Mouse (Mus musculus) gastrocnemius, postnatal 36 days (tissue): ENCODE measurements around the gene 5330417H12Rik. TPM values are rescaled to one million over a fixed set of nuclear protein-coding genes. Genes with fewer than 3 reads are reported as not detected.
A peak's percentile ranks its signal among the peaks of the same experiment; 100 is the strongest.

Experiments used
- DNase-seq, 2 experiments: peaks; one replicate each; pipeline ENCODE4 v3.0.0; 2022
- intact Hi-C: fragments of 180-260 bp; cut with DNase I; formaldehyde crosslinking; loops from one replicate; pipeline ENCODE4 v1.15.1; 2025
- long read RNA-seq, 2 experiments: library from polyadenylated mRNA; stranded (forward); transcript quantifications; one replicate each; pipeline ENCODE4 v2.0.0; 2021
- total RNA-seq, 2 experiments: library from RNA; stranded (reverse); gene quantifications; 2 replicates each; pipeline ENCODE4 v1.2.3; 2021

Gene 5330417H12Rik
- total RNA-seq: not detected
- long read RNA-seq, experiment 1: 0 reads
- long read RNA-seq, experiment 2: 0 reads

DNA sequence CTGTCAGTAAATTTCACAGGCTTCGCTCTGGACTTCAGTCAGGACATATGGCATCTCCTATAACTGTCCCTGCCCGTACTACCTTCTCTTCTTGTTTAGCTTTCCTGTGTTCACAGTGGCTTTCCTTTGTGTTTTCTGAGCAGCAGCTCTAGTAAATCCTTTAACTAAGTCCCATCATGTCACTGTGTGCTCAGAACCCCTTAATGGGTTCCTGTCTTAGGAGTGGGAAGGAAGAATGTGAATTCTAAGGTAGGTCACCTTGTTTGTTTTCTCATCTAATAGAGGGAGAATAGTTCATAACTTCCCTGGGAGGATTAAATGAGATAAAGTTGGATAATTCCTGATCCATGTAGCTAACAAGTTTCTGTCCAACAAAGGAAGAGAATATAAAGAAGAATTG lies at the start of gene 5330417H12Rik:
Gene 5330417H12Rik, minus strand, starts transcription at position 101 of the 400 bp plus-strand sequence.
- DNase-seq: no peak
- intact Hi-C loops: no loop called here

DNA sequence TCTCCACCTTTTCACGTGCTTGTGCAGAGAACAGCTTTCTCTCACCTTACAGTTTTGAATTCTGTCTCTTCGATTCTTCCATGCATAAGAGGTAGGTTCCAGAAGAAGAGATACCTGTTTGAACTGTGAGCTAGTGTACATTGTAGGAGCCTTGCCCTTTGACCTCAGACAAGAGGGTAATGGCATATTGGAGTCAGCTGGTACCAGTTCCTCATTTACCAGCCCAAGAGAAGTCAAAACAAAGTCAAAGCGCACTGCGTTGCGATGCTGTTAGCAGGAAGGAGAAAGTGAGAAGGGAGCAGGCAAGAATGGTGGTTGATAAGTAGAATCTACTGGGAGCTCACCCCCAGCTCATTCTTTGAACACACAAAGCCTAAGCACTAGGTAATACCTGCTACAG lies 43.6 kb upstream of the 5330417H12Rik start:
- intact Hi-C loops: no loop called here

DNA sequence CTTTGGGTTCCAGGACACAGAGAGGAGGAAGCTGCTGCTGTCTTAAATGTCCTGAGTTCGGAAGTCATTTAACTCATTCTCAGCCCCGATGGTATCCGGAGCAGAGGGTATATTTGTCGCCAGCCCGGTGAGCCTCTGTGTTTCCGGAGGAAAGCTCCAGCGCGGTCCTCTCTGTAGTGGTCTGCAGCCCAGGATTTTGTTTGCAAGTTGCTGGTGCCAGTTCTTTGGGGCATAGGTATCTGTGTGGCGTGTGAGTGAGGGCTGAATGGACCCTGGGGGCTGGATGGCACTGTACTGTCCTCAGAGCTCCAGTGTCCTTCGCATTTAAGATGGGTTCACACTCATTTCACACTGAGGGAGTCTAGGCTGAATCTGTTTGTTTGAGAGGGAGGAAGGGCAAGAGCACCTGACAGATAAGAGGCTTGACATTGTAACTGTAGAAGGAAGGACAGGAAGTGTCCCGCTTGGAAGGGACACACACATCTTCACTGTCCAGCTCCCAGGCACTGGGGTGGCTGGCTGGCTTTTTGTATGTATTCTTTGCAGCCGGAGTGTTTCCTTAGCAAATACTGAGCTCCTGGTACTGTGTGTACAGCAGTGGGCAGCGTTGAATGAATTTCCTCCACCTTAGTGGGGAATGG lies 41.4 kb upstream of the 5330417H12Rik start:
- DNase-seq: no peak
- intact Hi-C loops: no loop called here

More for the DNA sequence above, 43.6 kb upstream of the 5330417H12Rik start:
- DNase-seq: no peak

DNA sequence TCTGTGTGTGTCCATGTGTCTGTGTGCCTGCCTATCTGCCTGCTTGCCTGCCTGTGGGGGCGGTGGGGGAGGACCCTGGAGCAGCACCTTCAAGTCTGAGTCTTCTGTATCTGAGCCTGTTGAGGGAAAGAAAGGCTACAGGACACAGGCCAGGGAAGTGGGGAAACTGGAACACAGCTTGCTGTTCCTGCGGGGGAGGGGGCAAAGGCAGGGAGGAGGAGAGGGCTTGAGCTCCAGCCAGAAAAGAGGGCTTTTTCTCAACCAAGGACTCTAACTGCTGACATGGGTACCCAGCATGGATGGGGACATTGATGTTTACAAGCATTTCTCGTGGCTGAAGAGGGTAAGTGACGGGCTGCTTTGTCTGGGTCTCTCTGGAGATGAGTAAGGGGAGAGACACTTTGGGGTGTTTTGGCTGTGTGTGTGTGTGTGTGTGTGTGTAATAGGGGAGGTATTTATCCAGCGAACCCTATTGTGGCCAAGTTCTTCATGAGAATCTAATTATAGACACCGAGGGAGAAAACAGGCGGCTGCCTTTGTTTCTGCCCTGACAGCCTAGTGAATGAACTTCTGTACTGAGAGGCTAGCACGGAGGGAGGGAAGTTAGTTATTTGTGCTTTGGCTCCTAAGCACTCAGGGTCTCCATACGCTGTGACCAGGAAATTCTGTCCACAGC lies 40.8 kb upstream of the 5330417H12Rik start:
- peak; percentile 23 to 50 for DNase-seq
- intact Hi-C loops: loop anchor here (2.0 kb wide), 1 partner anchor 81 kb away; no protein-coding TSS in a partner anchor

DNA sequence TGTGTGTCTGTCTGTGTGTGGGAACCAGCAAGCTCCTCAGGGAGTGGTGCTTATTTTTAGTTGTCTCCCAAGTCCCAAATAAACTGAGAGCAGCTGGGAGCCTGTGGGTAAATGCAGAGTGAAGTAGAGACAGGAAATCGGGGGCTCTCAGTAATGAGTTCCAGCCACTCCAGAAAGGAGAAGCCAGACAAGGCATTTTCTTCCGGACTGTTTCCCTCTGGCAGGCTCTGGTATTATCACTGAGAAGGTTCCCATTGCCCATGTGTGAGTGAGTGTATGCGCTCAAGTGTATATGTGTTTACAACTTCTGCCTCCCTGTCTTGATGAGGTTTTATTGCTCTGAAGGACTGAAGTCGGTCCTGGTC lies 40.2 kb upstream of the 5330417H12Rik start:
- DNase-seq: no peak
- intact Hi-C loops: loop anchor here (2.0 kb wide), 1 partner anchor 82 kb away; no protein-coding TSS in a partner anchor

DNA sequence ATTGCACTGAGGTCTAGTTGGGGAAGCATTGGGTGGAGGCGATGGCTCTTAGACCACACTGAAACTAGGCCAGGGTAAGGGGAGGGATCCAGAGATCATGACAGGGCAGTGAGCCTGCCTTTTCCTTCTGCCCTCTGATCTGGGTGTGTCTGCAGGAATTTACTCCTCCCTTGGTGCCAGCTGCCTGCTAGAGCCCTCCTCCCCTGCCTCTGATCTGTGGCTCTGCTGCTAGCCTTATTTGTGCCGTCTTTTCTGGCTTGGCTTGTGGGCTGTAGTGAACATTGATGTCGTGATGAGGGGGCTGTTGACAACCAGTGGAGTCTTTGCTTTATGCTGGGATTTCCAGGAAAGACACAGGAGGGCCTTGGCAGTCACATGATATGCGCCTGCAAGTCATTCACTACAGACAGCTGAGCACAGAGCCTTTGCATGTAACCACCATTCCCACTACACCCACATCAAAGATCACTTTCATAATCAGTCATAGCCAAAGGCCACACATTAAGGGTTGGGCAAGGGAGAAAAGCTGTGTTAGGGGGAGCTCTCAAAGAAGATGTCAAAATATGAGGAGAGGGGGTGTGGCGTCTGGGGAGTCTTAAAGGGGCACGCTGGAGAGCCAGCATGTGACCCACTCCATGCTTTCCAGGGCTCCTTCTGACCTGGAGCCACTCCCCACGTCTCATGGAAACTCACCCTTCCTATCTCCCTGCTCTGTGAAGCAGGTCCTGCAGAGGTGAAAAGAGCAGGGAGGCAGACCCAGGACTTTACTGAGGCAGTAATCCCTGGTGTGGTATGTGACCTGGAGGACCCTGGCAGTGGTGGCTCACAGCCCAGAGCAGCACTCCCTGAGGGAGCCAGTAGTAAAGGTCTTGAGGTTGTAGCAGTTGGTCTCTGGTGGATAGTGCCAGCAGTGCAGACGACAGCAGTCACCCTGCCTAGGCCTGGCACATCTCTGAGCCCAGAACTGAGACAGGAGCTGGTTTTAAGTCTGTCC lies 39.4 kb upstream of the 5330417H12Rik start:
- DNase-seq: peak; percentile 43 to 60
- intact Hi-C loops: loop anchor here (2.0 kb wide), 1 partner anchor 82 kb away; no protein-coding TSS in a partner anchor

DNA sequence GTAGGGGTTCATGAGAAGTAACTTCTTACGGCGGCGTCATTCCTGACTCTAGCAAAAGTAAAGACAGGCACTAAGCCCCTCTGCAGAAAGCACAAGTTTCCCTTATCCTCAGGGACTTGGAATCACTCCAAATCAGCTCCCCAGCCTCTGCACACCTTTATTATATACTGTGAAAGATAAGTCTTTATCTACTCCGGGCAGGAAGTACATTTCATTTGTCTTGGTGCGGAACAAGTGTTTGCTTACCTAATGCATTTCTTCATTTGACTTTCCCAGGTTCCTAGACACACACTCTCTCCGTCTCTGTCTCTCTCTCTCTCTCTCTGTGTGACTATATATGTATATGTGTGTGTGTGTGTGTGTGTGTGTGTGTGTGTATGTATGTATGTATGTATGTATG lies 38.7 kb upstream of the 5330417H12Rik start:
- DNase-seq: no peak
- intact Hi-C loops: loop anchor here (2.0 kb wide), 1 partner anchor 83 kb away; no protein-coding TSS in a partner anchor

DNA sequence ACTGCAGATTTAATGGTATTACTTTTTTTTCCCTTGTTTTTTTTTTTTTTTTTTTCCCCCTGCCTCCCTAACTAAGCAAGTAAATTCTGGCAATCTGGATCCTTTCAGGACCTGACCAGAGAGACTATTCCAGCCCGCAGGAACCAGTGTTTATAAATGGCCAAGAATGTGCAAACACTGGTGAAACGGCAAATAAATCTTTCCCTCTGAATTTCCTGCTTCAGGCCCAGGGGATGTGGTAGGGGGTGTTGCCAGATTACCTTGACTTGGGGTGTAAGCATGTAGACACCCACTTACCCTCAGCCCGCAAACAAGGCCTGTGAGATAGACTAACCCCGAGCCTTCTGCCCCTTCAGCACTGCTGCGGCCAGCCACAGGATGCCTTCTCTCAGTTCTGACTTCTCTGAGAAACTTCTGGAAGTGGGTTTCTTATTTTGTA lies 36.9 kb upstream of the 5330417H12Rik start:
- intact Hi-C loops: loop anchor here (2.0 kb wide), 1 partner anchor 47 kb away; no protein-coding TSS in a partner anchor

DNA sequence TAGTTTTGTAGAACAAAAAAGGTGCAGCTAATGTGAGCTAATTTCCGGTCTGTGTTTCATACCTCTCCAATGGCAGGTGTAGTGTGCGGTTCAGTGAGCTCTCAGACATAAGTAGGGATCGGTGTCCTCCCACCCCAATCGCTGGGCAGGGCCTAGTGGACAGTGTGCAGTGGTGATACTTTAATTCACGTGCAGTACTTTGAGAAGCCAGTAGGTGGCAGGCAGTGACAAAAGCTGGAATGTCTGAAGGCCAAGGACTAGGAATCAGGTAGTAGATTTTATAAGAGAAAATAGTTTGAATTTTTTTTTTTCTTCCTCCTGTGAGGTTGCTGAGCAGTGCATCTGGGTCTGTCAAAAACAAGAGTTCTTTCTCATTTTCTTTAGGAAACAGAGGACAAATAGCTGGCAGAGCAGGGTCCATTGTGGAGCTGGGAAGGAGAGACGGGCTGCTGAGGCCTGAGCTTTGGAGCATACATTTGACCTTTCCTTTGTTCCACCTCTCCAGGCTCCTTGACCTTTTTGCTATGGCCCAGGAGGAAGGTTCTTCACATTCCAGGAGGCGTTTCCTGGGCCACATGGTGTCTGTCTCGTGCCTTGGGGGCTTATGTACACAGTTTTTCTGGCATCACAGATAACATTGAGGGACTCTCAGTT lies 36.4 kb upstream of the 5330417H12Rik start:
- intact Hi-C loops: loop anchor here (2.0 kb wide), 1 partner anchor 47 kb away; no protein-coding TSS in a partner anchor
- peak in 1 of 2 experiments; percentile 59 for DNase-seq

More for the DNA sequence above, 36.9 kb upstream of the 5330417H12Rik start:
- DNase-seq: no peak

DNA sequence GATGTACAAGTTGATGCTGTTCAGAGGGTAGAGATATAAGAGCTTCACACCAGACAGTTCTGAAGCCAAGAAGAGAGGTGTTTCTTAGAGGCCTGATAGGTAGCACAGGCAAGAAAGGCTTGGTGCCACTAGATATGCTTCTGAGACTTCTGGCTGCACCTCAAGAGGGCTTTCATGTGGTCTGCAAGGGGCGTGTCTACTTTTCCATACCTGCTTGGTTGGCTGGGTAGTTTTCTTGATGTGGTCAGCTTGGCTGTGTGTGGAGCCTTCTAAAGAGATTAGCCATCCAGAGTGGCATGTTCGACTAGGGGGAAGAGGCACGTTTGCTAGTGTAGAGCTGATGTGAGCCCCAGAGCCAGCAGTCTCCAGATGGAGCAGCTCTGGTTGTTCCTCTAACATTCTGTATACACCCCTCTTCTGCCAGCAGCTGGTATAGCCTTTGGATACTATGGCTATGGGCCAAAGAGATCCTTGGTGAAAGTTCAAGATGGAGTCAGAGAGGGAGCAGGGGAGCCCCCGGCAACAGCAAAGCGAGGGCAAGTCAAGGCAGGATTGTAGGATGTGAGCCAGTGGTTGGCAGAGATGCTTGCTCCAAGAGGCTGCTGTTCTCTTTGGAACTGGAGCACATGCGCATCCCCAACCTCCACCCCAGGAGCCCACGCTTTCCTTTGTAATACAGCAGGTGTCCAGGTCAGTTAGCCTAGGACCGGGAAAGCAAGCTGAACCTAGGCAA lies 34.4 kb upstream of the 5330417H12Rik start:
- no peak for DNase-seq
- intact Hi-C loops: no loop called here

DNA sequence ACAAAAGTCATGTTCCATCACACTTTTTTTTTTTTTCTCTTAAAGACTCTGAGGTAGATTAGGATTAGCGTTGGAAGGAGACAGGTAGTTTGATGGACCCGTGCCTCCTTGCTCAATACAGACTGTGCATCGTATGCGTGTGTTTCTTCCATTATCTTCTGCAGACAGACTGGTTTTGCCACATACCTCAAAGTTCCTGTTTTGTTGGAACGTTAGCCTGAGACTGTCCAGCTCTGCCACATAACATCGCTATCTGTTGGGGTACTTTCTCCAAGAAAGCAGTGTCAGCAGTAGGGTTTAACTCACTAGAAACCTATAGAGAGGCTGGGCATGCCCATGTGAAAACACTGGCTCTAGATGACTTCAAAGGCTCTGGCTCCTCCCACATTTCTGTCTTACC lies 31.5 kb upstream of the 5330417H12Rik start:
- intact Hi-C loops: no loop called here
- DNase-seq: no peak

DNA sequence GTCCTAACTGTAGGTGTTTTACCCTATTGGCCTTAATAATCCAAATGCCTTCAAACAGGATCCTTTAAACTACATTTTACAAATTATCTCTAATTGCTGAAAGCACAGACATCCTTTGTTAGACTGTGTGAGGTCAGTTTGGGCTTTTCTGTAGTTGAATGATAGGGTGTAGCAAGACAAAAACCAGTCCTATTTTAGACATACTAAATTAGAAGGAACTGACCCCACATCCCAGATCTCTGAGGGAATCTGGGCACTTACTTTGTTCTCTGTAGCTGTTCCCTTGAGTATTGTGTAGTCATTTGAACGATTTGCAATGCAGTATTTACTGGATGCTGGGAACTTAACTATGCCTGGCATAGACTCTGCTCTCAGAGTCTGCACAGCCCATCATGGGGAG lies 26.9 kb upstream of the 5330417H12Rik start:
- intact Hi-C loops: no loop called here

DNA sequence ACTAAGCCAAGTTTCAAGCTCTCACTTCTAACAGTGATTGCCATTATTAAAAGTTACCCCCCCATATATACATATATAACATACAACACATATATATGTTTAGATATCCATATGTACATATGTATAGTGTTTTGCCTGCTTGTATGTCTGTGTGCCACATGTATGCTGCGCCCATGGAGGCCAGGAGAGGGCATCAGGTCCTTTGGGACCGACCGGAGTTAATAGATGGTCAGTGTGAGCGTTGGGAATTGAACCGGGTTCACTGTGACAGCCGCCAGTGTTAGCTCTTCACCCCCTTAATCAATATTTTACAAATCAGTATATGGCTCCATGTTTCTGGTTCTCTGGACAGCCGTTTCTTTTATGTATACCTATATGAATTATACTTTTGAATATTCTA lies 25.0 kb upstream of the 5330417H12Rik start:
- intact Hi-C loops: no loop called here
- DNase-seq: no peak

More for the DNA sequence above, 26.9 kb upstream of the 5330417H12Rik start:
- no peak for DNase-seq

DNA sequence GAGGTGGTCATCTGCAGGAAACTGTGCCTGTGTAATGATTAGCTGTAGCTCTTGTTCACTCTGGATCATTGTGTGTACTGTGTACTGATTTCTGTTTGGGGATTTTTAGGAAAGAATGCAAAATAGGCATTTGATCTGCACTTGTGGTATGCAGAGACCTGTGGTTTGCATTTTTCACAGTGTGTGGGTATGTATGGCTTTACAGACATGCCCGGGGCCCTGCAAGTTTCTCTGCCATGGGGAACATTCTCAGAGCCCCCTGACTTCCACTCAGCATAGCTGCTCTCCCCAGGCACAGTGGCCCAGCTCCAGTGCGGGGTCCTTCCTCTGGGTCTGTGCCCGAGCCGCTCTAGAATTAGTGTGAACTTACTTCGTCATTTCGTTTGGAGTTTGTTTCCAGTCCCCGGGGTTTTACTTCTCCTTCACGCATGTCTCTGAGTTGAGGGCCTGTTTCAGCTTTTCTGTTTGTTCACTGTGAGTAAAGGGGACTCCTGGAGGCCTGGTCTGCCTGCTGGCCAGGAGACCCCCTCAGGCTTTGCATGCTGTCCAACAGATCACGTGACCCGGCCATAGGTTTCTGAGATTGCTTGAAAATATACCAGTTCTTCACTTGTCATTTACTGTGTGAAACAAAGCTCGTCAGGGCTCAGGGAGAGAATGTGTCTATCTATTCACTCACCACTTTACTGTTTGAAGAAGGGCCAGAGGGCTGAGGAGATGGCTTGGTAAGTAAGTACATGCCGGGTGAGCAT lies 24.2 kb upstream of the 5330417H12Rik start:
- intact Hi-C loops: no loop called here
- DNase-seq: no peak

DNA sequence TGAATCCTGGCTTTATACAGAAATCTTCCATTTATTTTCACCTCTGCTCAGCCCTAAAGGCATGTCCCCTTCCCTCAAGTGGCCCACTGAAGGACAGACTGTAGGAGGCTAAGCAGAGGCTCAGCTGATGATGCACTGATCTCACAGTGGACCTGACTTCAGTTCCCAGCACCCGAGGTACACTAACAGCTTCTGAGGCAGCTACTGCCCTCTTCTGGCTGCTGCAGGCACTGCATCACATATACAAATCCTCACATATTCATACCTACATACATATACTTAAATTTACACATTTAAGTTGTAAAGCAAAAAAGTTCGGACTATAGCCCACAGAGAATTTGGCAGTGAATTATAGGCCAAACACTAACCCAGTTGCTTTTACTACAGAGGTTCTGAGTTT lies 20.0 kb upstream of the 5330417H12Rik start:
- intact Hi-C loops: no loop called here
- no peak for DNase-seq

DNA sequence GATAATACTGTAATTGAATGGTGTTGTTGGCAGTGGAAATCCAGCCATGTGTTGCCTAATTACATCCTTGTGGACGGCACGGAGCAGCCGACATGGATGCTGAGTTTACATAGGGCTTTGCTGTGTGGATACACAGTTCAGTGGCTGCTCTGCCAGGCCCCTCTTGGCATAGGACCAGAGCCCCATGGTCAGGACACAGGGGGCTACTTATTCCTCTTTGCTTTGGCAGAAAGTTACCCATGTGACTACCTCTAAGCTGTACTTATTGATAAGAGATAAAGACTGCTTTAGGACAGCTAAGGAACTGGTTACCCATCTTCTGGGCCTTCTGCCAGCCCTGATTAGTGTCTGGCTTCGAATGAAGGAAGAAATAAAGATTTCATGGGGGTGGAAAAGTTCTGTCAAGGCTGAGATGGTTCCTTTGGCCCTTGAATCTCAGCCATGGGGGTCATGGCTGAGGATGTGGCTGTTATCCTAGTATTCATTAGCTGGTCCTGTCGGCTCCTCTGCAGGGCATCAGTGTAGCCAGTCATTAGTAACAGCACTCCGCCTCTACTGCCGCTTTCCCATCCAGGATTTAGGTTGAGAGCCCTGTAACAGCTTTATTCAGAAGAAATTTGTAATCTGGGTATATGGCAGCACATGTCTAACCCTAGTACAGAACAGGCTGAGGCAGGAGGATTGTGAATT lies 17.8 kb upstream of the 5330417H12Rik start:
- no peak for DNase-seq
- intact Hi-C loops: no loop called here

DNA sequence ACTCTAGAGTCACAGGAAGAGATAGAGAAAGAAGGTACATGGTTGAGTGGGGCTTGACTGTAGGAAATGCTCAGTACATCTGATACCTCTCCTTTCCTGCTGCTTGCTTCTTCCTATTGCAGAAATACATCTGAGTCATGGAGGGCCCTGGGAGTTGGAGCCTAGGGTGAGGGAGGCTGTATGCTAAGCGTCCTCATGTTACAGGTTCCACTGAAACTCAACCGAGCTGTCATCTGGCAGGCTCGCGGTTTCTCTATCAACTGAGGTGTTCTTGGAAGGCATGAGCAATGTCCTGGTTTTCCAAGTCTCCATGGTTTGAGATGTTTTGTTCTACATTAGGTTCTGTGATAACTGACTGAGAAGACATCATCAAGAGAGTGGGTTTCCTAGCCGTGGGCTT lies 13.1 kb upstream of the 5330417H12Rik start:
- intact Hi-C loops: no loop called here
- no peak for DNase-seq

DNA sequence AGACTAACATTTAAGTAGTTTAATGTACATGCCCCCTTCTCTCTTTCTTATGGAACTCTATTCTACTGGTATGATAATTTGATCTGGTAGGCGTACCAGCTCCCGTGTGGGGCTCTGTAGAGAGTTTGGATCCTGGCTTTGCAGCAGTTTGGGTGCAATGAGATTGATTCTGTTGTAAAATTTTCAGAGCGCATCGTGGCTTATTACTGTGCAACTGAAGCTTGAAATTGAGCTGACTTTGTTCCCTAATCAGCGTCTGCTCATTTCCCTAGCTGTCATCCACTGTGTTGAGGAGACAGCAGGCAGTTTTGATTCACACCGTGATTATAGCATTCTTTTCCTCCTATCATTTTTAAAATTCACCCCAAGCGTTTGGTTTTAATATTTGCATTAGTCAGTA lies 12.4 kb upstream of the 5330417H12Rik start:
- DNase-seq: no peak
- intact Hi-C loops: no loop called here
